ENCODE assay signal across 8 mouse cellular contexts in the genomic region with DNA sequence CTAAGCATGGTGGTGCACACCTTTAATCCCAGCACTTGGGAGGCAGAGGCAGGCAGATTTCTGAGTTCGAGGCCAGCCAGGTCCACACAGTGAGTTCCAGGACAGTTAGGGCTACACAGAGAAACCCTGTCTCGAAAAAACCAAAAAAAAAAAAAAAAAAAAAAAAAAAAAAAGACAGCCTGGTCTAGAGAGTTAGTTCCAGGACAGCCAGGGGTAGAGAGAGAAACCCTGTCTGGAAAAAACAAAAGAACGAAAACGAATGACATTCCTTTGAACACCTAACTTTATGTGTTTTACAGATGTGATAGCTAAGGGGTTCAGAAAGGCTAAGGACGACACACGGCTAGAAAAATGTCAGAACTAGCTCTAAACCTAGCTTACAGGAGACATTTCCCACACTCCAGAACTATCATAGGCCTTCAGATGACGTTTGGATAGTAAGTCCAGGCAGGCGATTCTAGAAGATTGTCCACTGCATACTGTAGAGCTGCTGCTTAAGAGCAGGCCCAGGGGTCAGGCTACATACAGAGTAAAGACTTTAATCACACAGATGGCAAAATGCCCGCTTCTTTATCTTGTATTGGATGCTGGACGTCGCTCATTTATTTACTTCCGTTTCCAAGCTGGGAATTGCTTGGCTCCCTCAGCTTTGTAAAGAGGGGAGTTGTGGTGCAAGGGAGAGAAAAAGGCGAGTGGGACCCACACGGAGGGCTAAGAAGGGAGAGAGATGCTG. TPM values are rescaled to one million over a fixed set of nuclear protein-coding genes. Genes with fewer than 3 reads are reported as not detected.
A peak's percentile ranks its signal among the peaks of the same experiment; 100 is the strongest.
DNase-seq lines count a peak whose midpoint lies in the region; ATAC-seq and TF ChIP-seq lines count a peak whose summit lies in the region.

No protein-coding gene starts in this region.

- TF ChIP-seq POLR2A in bone marrow macrophage, adult 2 months (IDR thresholded peaks at IDR 0.05; ENCODE audit: borderline replicate concordance, low read depth, low read length): no peak

- peaks cover 19% of the 10 kb centered on the region for H3K27me3 ChIP-seq in kidney, embryonic 15.5 days
- H3K27me3 ChIP-seq in hindbrain, embryonic 15.5 days: no peaks in the 10 kb centered on the region; the same call in 1 of the 2 replicates
- H3K27me3 ChIP-seq in midbrain, embryonic 14.5 days (ENCODE audit: control insufficient read depth, insufficient read depth, low read length): peaks cover 3% of the 10 kb centered on the region; the same call in 1 of the 2 replicates

- no peak for DNase-seq in kidney, postnatal 25 days
- no peak for DNase-seq in midbrain, embryonic 14.5 days
- DNase-seq in adrenal gland, postnatal 36 days: no peak
- no peak for DNase-seq in urinary bladder, postnatal 10 days (ENCODE audit: low spot score)
- DNase-seq in urinary bladder, postnatal 14 days (ENCODE audit: low spot score): no peak

- H3K4me3 ChIP-seq in kidney, embryonic 15.5 days (replicated peaks): peak overlapping the region; percentile 70
- H3K4me3 ChIP-seq in bone marrow macrophage, adult 2 months (ENCODE audit: insufficient read depth, low read length): peak overlapping the region; percentile 82
- peak overlapping the region; percentile 58 for H3K4me3 ChIP-seq in hindbrain, embryonic 15.5 days
- peak overlapping the region; percentile 62 for H3K4me3 ChIP-seq in midbrain, embryonic 14.5 days (replicated peaks; ENCODE audit: low read depth, low read length)

- TF ChIP-seq CTCF in bone marrow macrophage, adult 2 months (IDR thresholded peaks at IDR 0.05; ENCODE audit: low read depth, low read length): no peak

- ATAC-seq in kidney, embryonic 15.5 days (replicated peaks; ENCODE audit: low FRiP score): peak; percentile 16; the same call in 1 of the 2 replicates
- ATAC-seq in hindbrain, embryonic 15.5 days (ENCODE audit: low FRiP score, low read depth): no peak
- ATAC-seq in midbrain, embryonic 14.5 days (ENCODE audit: low FRiP score, low TSS enrichment): no peak

- no peaks in the 10 kb centered on the region for H3K36me3 ChIP-seq in kidney, embryonic 15.5 days
- no peaks in the 10 kb centered on the region for H3K36me3 ChIP-seq in hindbrain, embryonic 15.5 days
- no peaks in the 10 kb centered on the region for H3K36me3 ChIP-seq in midbrain, embryonic 14.5 days (ENCODE audit: control insufficient read depth, insufficient read depth, low read length)

- peak overlapping the region; percentile 95 for H3K4me2 ChIP-seq in kidney, embryonic 15.5 days
- peak overlapping the region; percentile 75 for H3K4me2 ChIP-seq in hindbrain, embryonic 15.5 days
- peak overlapping the region; percentile 89 for H3K4me2 ChIP-seq in midbrain, embryonic 14.5 days (ENCODE audit: low read length)

- WGBS in kidney, embryonic 15.5 days: 27% methylated on average over 14 of the region's 14 CpGs
- WGBS in hindbrain, embryonic 15.5 days: 28% methylated on average over 14 of the region's 14 CpGs
- 31% methylated on average over 14 of the region's 14 CpGs for WGBS in midbrain, embryonic 14.5 days

- H3K9ac ChIP-seq in kidney, embryonic 15.5 days: peak overlapping the region; percentile 81
- peak overlapping the region; percentile 81 for H3K9ac ChIP-seq in hindbrain, embryonic 15.5 days
- H3K9ac ChIP-seq in midbrain, embryonic 14.5 days (replicated peaks; ENCODE audit: low read length): peak overlapping the region; percentile 79

- H3K4me1 ChIP-seq in kidney, embryonic 15.5 days: peaks cover 25% of the 10 kb centered on the region
- H3K4me1 ChIP-seq in bone marrow macrophage, adult 2 months (ENCODE audit: control insufficient read depth, insufficient read depth, low read length): peaks cover 38% of the 10 kb centered on the region
- H3K4me1 ChIP-seq in hindbrain, embryonic 15.5 days (replicated peaks): peaks cover 26% of the 10 kb centered on the region
- H3K4me1 ChIP-seq in midbrain, embryonic 14.5 days (ENCODE audit: control insufficient read depth, insufficient read depth, low read length): peaks cover 6% of the 10 kb centered on the region; the same call in 1 of the 2 replicates

- no peaks in the 10 kb centered on the region for H3K9me3 ChIP-seq in kidney, embryonic 15.5 days (replicated peaks)
- H3K9me3 ChIP-seq in hindbrain, embryonic 15.5 days: no peaks in the 10 kb centered on the region
- no peaks in the 10 kb centered on the region for H3K9me3 ChIP-seq in midbrain, embryonic 14.5 days (ENCODE audit: control insufficient read depth, low read length)

- H3K27ac ChIP-seq in kidney, embryonic 15.5 days: peak overlapping the region; percentile 90
- peak overlapping the region; percentile 55 for H3K27ac ChIP-seq in bone marrow macrophage, adult 2 months (ENCODE audit: insufficient read depth, low read depth, low read length)
- peak overlapping the region; percentile 94 for H3K27ac ChIP-seq in hindbrain, embryonic 15.5 days (replicated peaks)
- peak overlapping the region; percentile 90 for H3K27ac ChIP-seq in midbrain, embryonic 14.5 days (replicated peaks; ENCODE audit: low read depth, low read length)

RNA-seq across cellular contexts. Expression of gene 2310034G01Rik, which starts 2.0 kb away (rescaled TPM):
- 2.0 and 2.6 TPM in 2 replicates for polyA plus RNA-seq in kidney, embryonic 15.5 days (2015; fragmentation: Nextera tagmentation; extraction: Ambion mirVana)
- 0.67 TPM in 1 of 2 replicates, not detected in the other for polyA plus RNA-seq in bone marrow macrophage, adult 2 months (2012; ENCODE audit: insufficient read depth, insufficient read length, missing spikeins)
- 2.0 and 2.3 TPM in 2 replicates for polyA plus RNA-seq in hindbrain, embryonic 15.5 days (2015; fragmentation: Nextera tagmentation; extraction: Ambion mirVana)
- polyA plus RNA-seq in midbrain, embryonic 14.5 days (2014; fragmentation: Nextera tagmentation; extraction: Ambion mirVana): 2.8 and 3.1 TPM in 2 replicates
- 1 to 10 TPM; 1.3 TPM for total RNA-seq in adrenal gland, postnatal 36 days (2021)

RNA-seq across cellular contexts. Expression of gene Mfsd13a, which starts 7.2 kb away (rescaled TPM):
- polyA plus RNA-seq in kidney, embryonic 15.5 days (2015; fragmentation: Nextera tagmentation; extraction: Ambion mirVana): 12.5 and 15.0 TPM in 2 replicates
- 23.2 and 25.5 TPM in 2 replicates for polyA plus RNA-seq in bone marrow macrophage, adult 2 months (2012; ENCODE audit: insufficient read depth, insufficient read length, missing spikeins)
- polyA plus RNA-seq in hindbrain, embryonic 15.5 days (2015; fragmentation: Nextera tagmentation; extraction: Ambion mirVana): 12.3 and 12.5 TPM in 2 replicates
- 7.2 and 7.7 TPM in 2 replicates for polyA plus RNA-seq in midbrain, embryonic 14.5 days (2014; fragmentation: Nextera tagmentation; extraction: Ambion mirVana)
- total RNA-seq in adrenal gland, postnatal 36 days (2021): 1 to 10 TPM; 5.2 to 7.5 TPM

RNA-seq across cellular contexts. Expression of gene Cuedc2, which starts 9.6 kb away (rescaled TPM):
- polyA plus RNA-seq in kidney, embryonic 15.5 days (2015; fragmentation: Nextera tagmentation; extraction: Ambion mirVana): 158 and 177 TPM in 2 replicates
- 136 and 163 TPM in 2 replicates for polyA plus RNA-seq in bone marrow macrophage, adult 2 months (2012; ENCODE audit: insufficient read depth, insufficient read length, missing spikeins)
- polyA plus RNA-seq in hindbrain, embryonic 15.5 days (2015; fragmentation: Nextera tagmentation; extraction: Ambion mirVana): 336 and 347 TPM in 2 replicates
- polyA plus RNA-seq in midbrain, embryonic 14.5 days (2014; fragmentation: Nextera tagmentation; extraction: Ambion mirVana): 300 and 307 TPM in 2 replicates
- total RNA-seq in adrenal gland, postnatal 36 days (2021): 10 to 100 TPM; 74.7 to 77.8 TPM

RNA-seq across cellular contexts. Expression of gene Fbxl15, which starts 20.1 kb away (rescaled TPM):
- polyA plus RNA-seq in kidney, embryonic 15.5 days (2015; fragmentation: Nextera tagmentation; extraction: Ambion mirVana): 18.2 and 20.1 TPM in 2 replicates
- polyA plus RNA-seq in bone marrow macrophage, adult 2 months (2012; ENCODE audit: insufficient read depth, insufficient read length, missing spikeins): 6.9 and 8.9 TPM in 2 replicates
- polyA plus RNA-seq in hindbrain, embryonic 15.5 days (2015; fragmentation: Nextera tagmentation; extraction: Ambion mirVana): 47.1 and 51.8 TPM in 2 replicates
- 45.8 and 53.5 TPM in 2 replicates for polyA plus RNA-seq in midbrain, embryonic 14.5 days (2014; fragmentation: Nextera tagmentation; extraction: Ambion mirVana)
- total RNA-seq in adrenal gland, postnatal 36 days (2021): 10 to 100 TPM in 1 of 2 experiments, 1 to 10 TPM in 1; 9.2 to 10.0 TPM

RNA-seq across cellular contexts. Expression of gene Psd, which starts 21.1 kb away (rescaled TPM):
- polyA plus RNA-seq in kidney, embryonic 15.5 days (2015; fragmentation: Nextera tagmentation; extraction: Ambion mirVana): 3.9 and 7.2 TPM in 2 replicates
- polyA plus RNA-seq in bone marrow macrophage, adult 2 months (2012; ENCODE audit: insufficient read depth, insufficient read length, missing spikeins): 0.71 TPM in 1 of 2 replicates, not detected in the other
- polyA plus RNA-seq in hindbrain, embryonic 15.5 days (2015; fragmentation: Nextera tagmentation; extraction: Ambion mirVana): 119 and 145 TPM in 2 replicates
- polyA plus RNA-seq in midbrain, embryonic 14.5 days (2014; fragmentation: Nextera tagmentation; extraction: Ambion mirVana): 112 and 144 TPM in 2 replicates
- total RNA-seq in adrenal gland, postnatal 36 days (2021): 1 to 10 TPM; 6.0 to 7.5 TPM
